Mouse (Mus musculus) E14TG2a.4 (cell line): ENCODE measurements around the gene Pigx.

ENCODE experiments used
- CTCF ChIP-seq: conservative IDR thresholded peaks from 2 replicates; pipeline ENCODE4 v1.5.1; 2014; ENCODE audit warnings: low read length
- NANOG ChIP-seq: IDR thresholded peaks from 2 replicates; pipeline ENCODE4 v1.6.1; 2014; ENCODE audit warnings: borderline replicate concordance, low read length, mixed read lengths

- TF ChIP-seq CTCF, result no peak
- TF ChIP-seq NANOG, result no peak
Measured at GRCm38 (mm10) chr16:32130190-32130826, 30.8 kb upstream of the Pigx start.
